Mouse (Mus musculus): ENCODE data around the gene Lasp1.

- TF ChIP-seq CTCF (IDR thresholded peaks at IDR 0.05; ENCODE audit: low read depth, low read length), result no peak
- TF ChIP-seq POLR2A (IDR thresholded peaks at IDR 0.05; ENCODE audit: borderline replicate concordance, low read depth, low read length), result no peak
These were observed 33.2 kb downstream of the Lasp1 start for GRCm38 (mm10) chr11:97832001-97832400.

All from bone marrow macrophage, adult 2 months (primary cell).